Comparison of ENCODE assay signal across 32 mouse cellular contexts in genomic region chr14:55565748-55566147, GRCm38 (mm10). TPM values are rescaled to one million over a fixed set of nuclear protein-coding genes. Genes with fewer than 3 reads are reported as not detected.
DNase-seq lines count a peak whose midpoint lies in the region; ATAC-seq and TF ChIP-seq lines count a peak whose summit lies in the region.
"Had no signal": no experiment of that assay in that cellular context is flagged by ENCODE, and none has a peak within 500 bp of the region (broad histone marks: within the 10 kb centered on the region; RNA-seq: fewer than 3 reads in every experiment).

No protein-coding gene starts in this region.

- H3K4me1 ChIP-seq in forebrain, postnatal 0 days (ENCODE audit: insufficient read depth), result peaks cover 9% of the 10 kb centered on the region
- peaks cover 13% of the 10 kb centered on the region for H3K4me1 ChIP-seq in forebrain, embryonic 16.5 days (replicated peaks; ENCODE audit: control insufficient read depth, insufficient read depth, low read length)
- H3K4me1 ChIP-seq in kidney, adult 2 months (ENCODE audit: control insufficient read depth, insufficient read depth, low read length), result peaks cover 19% of the 10 kb centered on the region
- 0 out of 2 replicates have a peak, but pooled peaks cover 6% of the 10 kb centered on the region for H3K4me1 ChIP-seq in kidney, embryonic 14.5 days (ENCODE audit: control insufficient read depth, insufficient read depth, low read length)
- peaks cover 9 to 13% of the 10 kb centered on the region in 2 experiments; a peak in 3 of 4 replicates for H3K4me1 ChIP-seq in liver, embryonic 14.5 days (replicated peaks; ENCODE audit: control insufficient read depth in 2 of 2, insufficient read depth in 2 of 2, low read length in 1 of 2)

- no peak overlapping the region for H3K27ac ChIP-seq in forebrain, postnatal 0 days (ENCODE audit: low read depth, low read length)
- no peak overlapping the region for H3K27ac ChIP-seq in forebrain, embryonic 16.5 days (ENCODE audit: low read length)
- H3K27ac ChIP-seq in kidney, adult 2 months (ENCODE audit: insufficient read depth, low read depth, low read length), result no peak overlapping the region
- no peak overlapping the region for H3K27ac ChIP-seq in kidney, embryonic 14.5 days (ENCODE audit: low read depth, low read length)
- no peak overlapping the region for H3K27ac ChIP-seq in liver, embryonic 14.5 days
- H3K27ac ChIP-seq: heart, embryonic 10.5 days; heart, embryonic 15.5 days; limb, embryonic 12.5 days; midbrain, embryonic 10.5 days; neural tube, embryonic 12.5 days had no signal

- no peaks in the 10 kb centered on the region for H3K27me3 ChIP-seq in forebrain, postnatal 0 days (ENCODE audit: insufficient read depth, low read length)
- H3K27me3 ChIP-seq in forebrain, embryonic 16.5 days (replicated peaks; ENCODE audit: control insufficient read depth, insufficient read depth, low read length), result no peaks in the 10 kb centered on the region
- H3K27me3 ChIP-seq in kidney, adult 2 months (replicated peaks; ENCODE audit: control insufficient read depth, insufficient read depth, low read length), result no peaks in the 10 kb centered on the region
- H3K27me3 ChIP-seq in kidney, embryonic 14.5 days (ENCODE audit: control insufficient read depth, insufficient read depth, low read length), result no peaks in the 10 kb centered on the region
- no peaks in the 10 kb centered on the region for H3K27me3 ChIP-seq in liver, embryonic 14.5 days (ENCODE audit: control insufficient read depth, insufficient read depth, low read length)
- H3K27me3 ChIP-seq: heart, embryonic 15.5 days; limb, embryonic 12.5 days; neural tube, embryonic 12.5 days; Patski had no signal

- no peak overlapping the region for H3K4me2 ChIP-seq in forebrain, postnatal 0 days (ENCODE audit: low read depth)
- no peak overlapping the region for H3K4me2 ChIP-seq in forebrain, embryonic 16.5 days (ENCODE audit: low read length)
- no peak overlapping the region for H3K4me2 ChIP-seq in kidney, embryonic 14.5 days (replicated peaks; ENCODE audit: low read depth, low read length)
- H3K4me2 ChIP-seq in liver, embryonic 14.5 days (ENCODE audit: low read depth), result no peak overlapping the region
- H3K4me2 ChIP-seq: heart, embryonic 15.5 days; limb, embryonic 12.5 days; neural tube, embryonic 12.5 days had no signal

- TF ChIP-seq EP300 in liver, embryonic 14.5 days (IDR thresholded peaks at IDR 0.05; ENCODE audit: low read depth), result no peak

- TF ChIP-seq CTCF in forebrain, postnatal 0 days (IDR thresholded peaks at IDR 0.05; ENCODE audit: low read depth), result peak; percentile 19; the same call in 1 of the 2 replicates
- peak; percentile 43; the same call in 1 of the 2 replicates for TF ChIP-seq CTCF in kidney, adult 2 months (conservative IDR thresholded peaks at IDR 0.05; ENCODE audit: insufficient read depth, insufficient read length, low read depth, low read length)
- TF ChIP-seq CTCF in liver, embryonic 14.5 days (IDR thresholded peaks at IDR 0.05; ENCODE audit: low read depth), result peak; percentile 38

- H3K4me3 ChIP-seq in forebrain, postnatal 0 days (ENCODE audit: low read depth, low read length), result no peak overlapping the region
- H3K4me3 ChIP-seq in forebrain, embryonic 16.5 days (replicated peaks; ENCODE audit: low read length), result no peak overlapping the region
- no peak overlapping the region for H3K4me3 ChIP-seq in kidney, adult 2 months (ENCODE audit: insufficient read depth, low read depth, low read length)
- H3K4me3 ChIP-seq in kidney, embryonic 14.5 days (ENCODE audit: low read length), result no peak overlapping the region
- no peak overlapping the region for H3K4me3 ChIP-seq in liver, embryonic 14.5 days (ENCODE audit: insufficient read depth in 1 of 2, low read depth in 2 of 2, low read length in 2 of 2)
- H3K4me3 ChIP-seq: heart, embryonic 10.5 days; heart, embryonic 15.5 days; limb, embryonic 12.5 days; midbrain, embryonic 10.5 days; myocyte; neural tube, embryonic 12.5 days had no signal

- H3K9me3 ChIP-seq in forebrain, postnatal 0 days (ENCODE audit: low read length), result no peaks in the 10 kb centered on the region
- H3K9me3 ChIP-seq in forebrain, embryonic 16.5 days (ENCODE audit: control insufficient read depth, low read length), result no peaks in the 10 kb centered on the region
- no peaks in the 10 kb centered on the region for H3K9me3 ChIP-seq in kidney, embryonic 14.5 days (ENCODE audit: control insufficient read depth, low read length)
- H3K9me3 ChIP-seq in liver, embryonic 14.5 days (ENCODE audit: control insufficient read depth, low read length), result no peaks in the 10 kb centered on the region
- H3K9me3 ChIP-seq: heart, embryonic 10.5 days; heart, embryonic 15.5 days; limb, embryonic 12.5 days; midbrain, embryonic 10.5 days; neural tube, embryonic 12.5 days had no signal

- H3K36me3 ChIP-seq in forebrain, postnatal 0 days (ENCODE audit: insufficient read depth), result peaks cover 68% of the 10 kb centered on the region
- peaks cover 43% of the 10 kb centered on the region for H3K36me3 ChIP-seq in forebrain, embryonic 16.5 days (ENCODE audit: control insufficient read depth, insufficient read depth)
- peaks cover 5% of the 10 kb centered on the region; the same call in 1 of the 2 replicates for H3K36me3 ChIP-seq in kidney, adult 2 months (ENCODE audit: control insufficient read depth, insufficient read depth, low read length)
- H3K36me3 ChIP-seq in kidney, embryonic 14.5 days (ENCODE audit: control insufficient read depth, insufficient read depth, low read length), result peaks cover 66% of the 10 kb centered on the region
- H3K36me3 ChIP-seq in liver, embryonic 14.5 days (replicated peaks; ENCODE audit: control insufficient read depth, insufficient read depth, low read depth), result peaks cover 45% of the 10 kb centered on the region

- H3K9ac ChIP-seq in forebrain, postnatal 0 days, result no peak overlapping the region
- no peak overlapping the region for H3K9ac ChIP-seq in forebrain, embryonic 16.5 days (replicated peaks; ENCODE audit: low read depth, low read length)
- no peak overlapping the region for H3K9ac ChIP-seq in kidney, embryonic 14.5 days (ENCODE audit: low read depth, low read length)
- H3K9ac ChIP-seq in liver, embryonic 14.5 days (replicated peaks), result no peak overlapping the region
- H3K9ac ChIP-seq: heart, embryonic 15.5 days; limb, embryonic 12.5 days; neural tube, embryonic 12.5 days had no signal

- no peak for ATAC-seq in forebrain, postnatal 0 days
- no peak for ATAC-seq in forebrain, embryonic 16.5 days
- ATAC-seq in kidney, embryonic 14.5 days (ENCODE audit: low FRiP score, low TSS enrichment), result no peak
- no peak for ATAC-seq in liver, embryonic 14.5 days (ENCODE audit: insufficient read depth)
- ATAC-seq: forebrain, embryonic 14.5 days; midbrain, embryonic 16.5 days; Patski had no signal

- WGBS in forebrain, postnatal 0 days, result 88% methylated on average over 3 of the region's 3 CpGs
- 81% methylated on average over 3 of the region's 3 CpGs for WGBS in forebrain, embryonic 16.5 days
- 83% methylated on average over 3 of the region's 3 CpGs for WGBS in kidney, adult 2 months
- 83% methylated on average over 3 of the region's 3 CpGs for WGBS in kidney, embryonic 14.5 days
- 74% methylated on average over 3 of the region's 3 CpGs for WGBS in liver, embryonic 14.5 days (ENCODE audit: insufficient replicate concordance)

- TF ChIP-seq POLR2A in kidney, adult 2 months (IDR thresholded peaks at IDR 0.05; ENCODE audit: low read depth, low read length), result no peak

- no peak for DNase-seq in forebrain, postnatal 0 days
- no peak for DNase-seq in kidney, adult 2 months
- no peak for DNase-seq in liver, embryonic 14.5 days (ENCODE audit: low read depth in 3 of 3, low spot score in 3 of 3)
- no peak for DNase-seq in liver
- DNase-seq in 416B (ENCODE audit: low read depth), result peak; percentile 29
- DNase-seq in MN1 (ENCODE audit: low spot score), result no peak
- DNase-seq: adrenal gland, postnatal 10 days; cerebellum, adult 11 months; cerebellum, adult 9-10 months; cerebellum, postnatal 36 days; kidney, adult 11 months; kidney, postnatal 10 days; layer of hippocampus, adult 9-11 months; right cerebral cortex, adult 18-20 months; spleen, adult 18-20 months; thymus, adult 18-20 months; thymus, postnatal 25 days had no signal

RNA-seq across cellular contexts. Expression of gene A730061H03Rik, which starts 5.5 kb away (rescaled TPM):
- not detected in 2 replicates for total RNA-seq in forebrain, postnatal 0 days (2014; rRNA removed)
- not detected in 2 replicates for polyA plus RNA-seq in forebrain, postnatal 0 days (2015; fragmentation: Nextera tagmentation; extraction: Ambion mirVana)
- 0.63 and 2.3 TPM in 2 replicates for polyA plus RNA-seq in forebrain, embryonic 16.5 days (2015; fragmentation: Nextera tagmentation; extraction: Ambion mirVana)
- polyA plus RNA-seq in kidney, adult 2 months (2012; rRNA removed), result 0.75 and 1.4 TPM in 2 replicates
- 0.66 and 1.5 TPM in 2 replicates for polyA plus RNA-seq in kidney, embryonic 14.5 days (2014; fragmentation: Nextera tagmentation; extraction: Ambion mirVana)
- polyA plus RNA-seq in liver, embryonic 14.5 days (2012; rRNA removed), result 0.95 and 1.3 TPM in 2 replicates
- 1.8 and 2.1 TPM in 2 replicates for polyA plus RNA-seq in liver, embryonic 14.5 days (2014; fragmentation: Nextera tagmentation; extraction: Ambion mirVana)
- total RNA-seq: gastrocnemius, adult 8-10 months; left cerebral cortex, adult 18-20 months; left cerebral cortex, postnatal 14 days had no signal
- polyA plus RNA-seq: embryonic facial prominence, embryonic 11.5 days; forebrain, embryonic 14.5 days; neural tube, embryonic 12.5 days had no signal

RNA-seq across cellular contexts. Expression of gene Dcaf11, which starts 5.9 kb away (rescaled TPM):
- 101 and 104 TPM in 2 replicates for total RNA-seq in forebrain, postnatal 0 days (2014; rRNA removed)
- 89.4 and 103 TPM in 2 replicates for polyA plus RNA-seq in forebrain, postnatal 0 days (2015; fragmentation: Nextera tagmentation; extraction: Ambion mirVana)
- polyA plus RNA-seq in forebrain, embryonic 16.5 days (2015; fragmentation: Nextera tagmentation; extraction: Ambion mirVana), result 123 and 127 TPM in 2 replicates
- polyA plus RNA-seq in kidney, adult 2 months (2012; rRNA removed), result 223 and 243 TPM in 2 replicates
- 62.9 and 90.2 TPM in 2 replicates for polyA plus RNA-seq in kidney, embryonic 14.5 days (2014; fragmentation: Nextera tagmentation; extraction: Ambion mirVana)
- polyA plus RNA-seq in liver, embryonic 14.5 days (2012; rRNA removed), result 25.4 and 30.9 TPM in 2 replicates
- 47.5 and 51.2 TPM in 2 replicates for polyA plus RNA-seq in liver, embryonic 14.5 days (2014; fragmentation: Nextera tagmentation; extraction: Ambion mirVana)

RNA-seq across cellular contexts. Expression of gene Fitm1, which starts 9.7 kb away (rescaled TPM):
- 0.23 TPM in 1 of 2 replicates, not detected in the other for total RNA-seq in forebrain, postnatal 0 days (2014; rRNA removed)
- polyA plus RNA-seq in forebrain, postnatal 0 days (2015; fragmentation: Nextera tagmentation; extraction: Ambion mirVana), result 0.20 and 0.22 TPM in 2 replicates
- not detected in 2 replicates for polyA plus RNA-seq in forebrain, embryonic 16.5 days (2015; fragmentation: Nextera tagmentation; extraction: Ambion mirVana)
- polyA plus RNA-seq in kidney, adult 2 months (2012; rRNA removed), result 115 and 116 TPM in 2 replicates
- polyA plus RNA-seq in kidney, embryonic 14.5 days (2014; fragmentation: Nextera tagmentation; extraction: Ambion mirVana), result 0.96 and 1.0 TPM in 2 replicates
- polyA plus RNA-seq in liver, embryonic 14.5 days (2012; rRNA removed), result 0.19 and 0.38 TPM in 2 replicates
- polyA plus RNA-seq in liver, embryonic 14.5 days (2014; fragmentation: Nextera tagmentation; extraction: Ambion mirVana), result 0.37 and 0.58 TPM in 2 replicates
- total RNA-seq: left cerebral cortex, adult 18-20 months; left cerebral cortex, postnatal 14 days had no signal
- polyA plus RNA-seq: forebrain, embryonic 14.5 days; midbrain, embryonic 16.5 days; Patski had no signal

RNA-seq across cellular contexts. Expression of gene Psme1, which starts 12.2 kb away (rescaled TPM):
- 136 and 138 TPM in 2 replicates for total RNA-seq in forebrain, postnatal 0 days (2014; rRNA removed)
- polyA plus RNA-seq in forebrain, postnatal 0 days (2015; fragmentation: Nextera tagmentation; extraction: Ambion mirVana), result 219 and 238 TPM in 2 replicates
- polyA plus RNA-seq in forebrain, embryonic 16.5 days (2015; fragmentation: Nextera tagmentation; extraction: Ambion mirVana), result 185 and 197 TPM in 2 replicates
- 60.5 and 77.5 TPM in 2 replicates for polyA plus RNA-seq in kidney, adult 2 months (2012; rRNA removed)
- 131 and 142 TPM in 2 replicates for polyA plus RNA-seq in kidney, embryonic 14.5 days (2014; fragmentation: Nextera tagmentation; extraction: Ambion mirVana)
- polyA plus RNA-seq in liver, embryonic 14.5 days (2012; rRNA removed), result 32.0 and 51.1 TPM in 2 replicates
- polyA plus RNA-seq in liver, embryonic 14.5 days (2014; fragmentation: Nextera tagmentation; extraction: Ambion mirVana), result 99.9 and 103 TPM in 2 replicates

RNA-seq across cellular contexts. Expression of gene Emc9, which starts 19.4 kb away (rescaled TPM):
- total RNA-seq in forebrain, postnatal 0 days (2014; rRNA removed), result 25.2 and 31.5 TPM in 2 replicates
- polyA plus RNA-seq in forebrain, postnatal 0 days (2015; fragmentation: Nextera tagmentation; extraction: Ambion mirVana), result 53.2 and 55.6 TPM in 2 replicates
- 12.9 and 23.4 TPM in 2 replicates for polyA plus RNA-seq in forebrain, embryonic 16.5 days (2015; fragmentation: Nextera tagmentation; extraction: Ambion mirVana)
- polyA plus RNA-seq in kidney, adult 2 months (2012; rRNA removed), result 21.9 and 24.9 TPM in 2 replicates
- 5.6 and 7.5 TPM in 2 replicates for polyA plus RNA-seq in kidney, embryonic 14.5 days (2014; fragmentation: Nextera tagmentation; extraction: Ambion mirVana)
- polyA plus RNA-seq in liver, embryonic 14.5 days (2012; rRNA removed), result 19.2 and 20.3 TPM in 2 replicates
- polyA plus RNA-seq in liver, embryonic 14.5 days (2014; fragmentation: Nextera tagmentation; extraction: Ambion mirVana), result 32.8 and 33.0 TPM in 2 replicates

Comparison
In these comparisons a context has a peak if more than half of its experiments do, and no peak if none do; other contexts are left out.
1. RNA of gene Fitm1, which starts 9.7 kb away (polyA plus RNA-seq): 115 to 116 TPM in kidney, adult 2 months; 0.96 to 1.0 TPM in kidney, embryonic 14.5 days, 0.19 to 0.58 TPM in liver, embryonic 14.5 days, 0.20 to 0.22 TPM in forebrain, postnatal 0 days and not detected in forebrain, embryonic 16.5 days; every median in the first group is over 10 times any median in the second.
2. Peak in every context shown above with its lines, with median percentiles within 50 percentile points of each other: CTCF ChIP-seq.